Mouse (Mus musculus): Measurements from ENCODE around the gene Retreg2.
A peak's percentile ranks its signal among the peaks of the same experiment; 100 is the strongest.

The Retreg2 gene

DNA sequence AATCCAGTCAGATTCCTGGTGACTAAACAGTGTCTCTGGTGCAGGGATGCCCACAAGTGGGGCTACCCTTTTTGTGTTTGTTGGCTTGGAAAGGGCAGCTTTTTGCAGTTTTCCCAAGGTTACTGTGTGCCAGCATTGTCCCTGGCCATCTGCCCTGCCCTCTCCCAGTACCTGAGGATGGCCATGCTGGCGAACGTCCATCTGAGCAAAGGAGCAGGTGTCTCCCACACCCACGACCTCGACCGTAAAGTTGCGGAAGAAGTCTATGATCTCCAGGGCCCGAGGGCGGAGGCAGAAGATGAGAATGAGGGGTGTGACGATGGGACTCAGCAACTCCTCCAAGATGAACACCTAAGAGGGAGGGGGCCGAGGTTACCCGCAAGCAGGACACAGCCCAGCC lies 42.9 kb downstream of the Retreg2 start:
- Histone ChIP-seq H3K36me3 (ENCODE audit: control insufficient read depth, insufficient read depth, low read length, poor library complexity, severe bottlenecking) (peaks cover 2% of the 10 kb centered on the region), H3K27me3 (ENCODE audit: control insufficient read depth, insufficient read depth, low read length, poor library complexity, severe bottlenecking) (no peaks in the 10 kb centered on the region)
- DNase-seq (ENCODE audit: low read depth, low spot score) = no peak

DNA sequence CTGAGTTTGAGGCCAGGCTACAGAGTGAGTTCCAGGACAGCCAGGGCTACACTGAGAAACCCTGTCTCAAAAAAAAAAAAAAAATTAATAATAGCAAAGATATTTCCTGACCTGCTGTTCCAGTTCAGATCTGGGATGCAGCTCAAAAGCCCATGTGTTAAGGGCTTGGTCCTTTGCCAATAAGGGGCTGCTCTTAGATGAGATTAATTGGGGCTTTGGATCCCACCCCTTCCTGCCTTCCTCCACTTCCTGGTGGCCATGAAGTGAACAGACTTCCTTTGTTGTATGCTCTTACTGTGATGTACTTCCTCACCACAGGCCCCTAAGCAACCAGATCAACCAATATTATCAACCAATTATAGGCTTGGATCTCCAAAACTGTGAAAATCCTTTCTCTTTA lies 44.5 kb downstream of the Retreg2 start:
- Histone ChIP-seq H3K36me3 (ENCODE audit: control insufficient read depth, insufficient read depth, low read length, poor library complexity, severe bottlenecking) (peaks cover 2% of the 10 kb centered on the region), H3K27me3 (ENCODE audit: control insufficient read depth, insufficient read depth, low read length, poor library complexity, severe bottlenecking) (no peaks in the 10 kb centered on the region)
- no peak for DNase-seq (ENCODE audit: low read depth, low spot score)

DNA sequence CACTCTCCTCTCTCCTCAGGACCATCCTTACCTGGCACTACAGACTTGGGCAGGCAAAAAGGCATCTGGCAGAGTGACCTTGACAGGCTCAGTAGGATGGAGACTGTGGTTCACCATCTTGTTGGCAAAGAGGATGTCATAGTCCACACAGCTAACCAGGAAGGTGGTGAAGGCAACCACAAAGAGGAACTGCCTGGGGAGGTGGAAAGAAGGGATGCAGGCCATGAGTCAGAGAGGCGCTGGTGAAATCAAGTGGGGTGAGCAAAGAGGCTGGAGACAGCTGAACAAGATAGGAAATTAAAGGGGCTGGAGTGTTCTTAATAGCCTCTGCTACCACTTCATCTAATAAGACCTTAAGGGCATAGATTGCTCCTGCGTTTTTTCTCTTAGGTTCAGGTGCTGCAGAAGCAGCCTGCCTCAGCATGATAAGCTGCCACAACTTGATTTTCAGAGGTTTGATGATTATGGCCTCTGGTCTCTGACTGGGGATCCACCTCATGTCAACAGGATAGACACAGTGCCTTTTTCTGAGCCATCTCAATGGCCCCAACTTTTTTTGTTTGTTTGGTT lies 45.4 kb downstream of the Retreg2 start:
- Histone ChIP-seq H3K36me3 (ENCODE audit: control insufficient read depth, insufficient read depth, low read length, poor library complexity, severe bottlenecking) (peaks cover 2% of the 10 kb centered on the region), H3K27me3 (ENCODE audit: control insufficient read depth, insufficient read depth, low read length, poor library complexity, severe bottlenecking) (no peaks in the 10 kb centered on the region)
- no peak for DNase-seq (ENCODE audit: low read depth, low spot score)

DNA sequence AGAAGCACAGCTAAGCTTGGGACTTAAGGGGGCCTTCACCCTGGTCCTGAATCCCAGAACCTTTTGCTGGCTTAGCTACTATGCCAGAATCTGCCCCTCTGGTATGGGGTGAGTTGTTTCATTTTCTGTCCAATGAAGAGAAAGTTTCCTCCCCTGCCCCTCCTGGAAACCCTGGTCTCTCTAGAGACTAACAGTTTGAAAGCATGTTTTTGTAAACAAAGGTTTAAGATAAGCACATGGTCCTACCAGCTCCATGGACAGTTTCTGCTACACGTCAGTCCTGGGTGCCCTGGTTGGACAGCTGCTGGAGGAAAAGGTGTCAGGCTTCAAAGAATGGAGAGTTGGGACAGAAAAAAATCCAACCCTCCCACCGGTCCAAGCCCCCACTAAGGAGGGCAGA lies 48.0 kb downstream of the Retreg2 start:
- Histone ChIP-seq H3K27me3 (ENCODE audit: control insufficient read depth, insufficient read depth, low read length, poor library complexity, severe bottlenecking) (no peaks in the 10 kb centered on the region), H3K36me3 (ENCODE audit: control insufficient read depth, insufficient read depth, low read length, poor library complexity, severe bottlenecking) (peaks cover 2% of the 10 kb centered on the region)
- no peak for DNase-seq (ENCODE audit: low read depth, low spot score)

DNA sequence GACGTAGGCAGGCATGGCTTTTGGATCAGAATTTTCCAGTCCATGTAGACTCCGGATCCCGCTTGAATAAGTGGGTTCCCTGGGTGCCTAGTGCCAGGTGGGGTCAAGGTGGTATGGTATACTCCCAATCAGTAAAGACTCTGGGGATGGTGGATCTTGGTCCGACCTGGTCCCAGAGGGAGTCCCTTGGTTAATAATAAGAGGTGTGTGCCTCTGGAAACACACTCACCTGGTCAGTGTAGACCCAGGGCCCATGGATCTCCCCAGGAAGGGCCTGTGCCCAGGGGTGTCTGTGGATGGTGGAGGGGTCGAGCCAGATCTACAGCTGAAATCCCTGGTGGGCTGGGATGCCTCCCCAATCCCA lies 48.7 kb downstream of the Retreg2 start:
- no peak for DNase-seq (ENCODE audit: low read depth, low spot score)

DNA sequence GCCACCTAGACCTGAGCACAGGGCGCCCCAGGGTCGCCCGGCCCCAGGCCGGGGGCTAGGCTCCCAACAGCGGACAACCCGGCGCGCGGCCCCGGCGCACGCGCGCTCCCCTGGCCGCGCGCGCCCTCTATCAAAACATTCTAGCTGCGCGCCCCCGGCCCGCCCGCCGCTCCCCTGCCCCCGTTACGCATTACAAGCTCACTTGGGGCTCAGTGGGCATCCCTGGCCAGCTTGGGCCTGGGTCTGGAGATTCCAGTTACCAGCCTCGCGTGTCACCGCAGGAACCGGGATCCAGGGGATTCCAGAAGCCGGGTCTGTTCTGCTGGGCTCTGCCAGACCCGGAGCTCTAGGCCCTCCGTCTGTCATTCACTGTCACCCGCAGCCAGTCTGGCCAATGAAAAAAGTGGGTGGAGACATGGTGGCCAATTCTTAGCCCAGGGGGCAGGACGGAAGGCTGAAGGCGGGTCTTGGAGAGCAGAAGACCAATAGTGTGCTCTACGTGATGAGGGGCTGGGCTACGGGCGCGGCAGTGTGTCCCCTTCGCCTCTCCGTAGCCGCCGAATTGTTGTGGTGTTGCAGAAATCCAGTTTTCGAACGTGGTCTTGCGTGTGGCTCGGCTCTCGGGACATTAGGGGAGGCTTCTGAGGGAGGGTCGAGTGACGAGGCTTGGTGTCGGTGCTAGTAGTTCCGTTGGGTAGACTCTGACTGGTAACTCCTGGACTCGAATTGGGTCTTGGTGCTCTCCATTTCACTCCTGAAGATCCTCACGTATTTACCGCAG lies 49.2 kb downstream of the Retreg2 start, which contains the start of the genes Ankzf1 and Atg9a:
Ankzf1 (plus strand) TSS at position 530 of the 781 bp plus-strand sequence.
Atg9a (minus strand) TSS at position 575 of the 781 bp plus-strand sequence.
- Histone ChIP-seq H3K36me3 (ENCODE audit: control insufficient read depth, insufficient read depth, low read length, poor library complexity, severe bottlenecking) (peaks cover 2% of the 10 kb centered on the region), H3K27me3 (ENCODE audit: control insufficient read depth, insufficient read depth, low read length, poor library complexity, severe bottlenecking) (no peaks in the 10 kb centered on the region)
- peak; percentile 97 for DNase-seq (ENCODE audit: low read depth, low spot score)

More for the DNA sequence above, 48.7 kb downstream of the Retreg2 start:
- Histone ChIP-seq H3K36me3 (ENCODE audit: control insufficient read depth, insufficient read depth, low read length, poor library complexity, severe bottlenecking) (peaks cover 2% of the 10 kb centered on the region), H3K27me3 (ENCODE audit: control insufficient read depth, insufficient read depth, low read length, poor library complexity, severe bottlenecking) (no peaks in the 10 kb centered on the region)

DNA sequence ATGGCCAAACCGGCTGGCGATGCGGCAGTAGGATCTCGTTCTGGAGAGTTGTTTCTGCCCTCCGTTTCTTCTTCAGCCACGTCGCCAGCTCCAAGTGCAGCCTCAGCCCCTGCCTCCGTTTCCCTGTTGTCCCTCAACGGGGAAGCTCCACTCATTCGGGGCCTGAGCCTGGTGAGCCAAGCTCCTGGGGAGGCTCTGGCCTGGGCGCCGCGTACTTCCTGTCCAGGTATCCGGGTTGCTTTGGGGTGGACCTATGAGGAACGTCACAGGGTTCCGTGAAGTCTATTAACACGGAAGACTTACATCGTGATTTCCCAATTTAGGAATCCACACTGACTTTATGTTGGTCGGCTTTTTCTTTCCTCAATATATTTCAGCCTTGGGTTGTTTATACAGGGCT lies 49.9 kb downstream of the Retreg2 start:
- H3K27me3 ChIP-seq (ENCODE audit: control insufficient read depth, insufficient read depth, low read length, poor library complexity, severe bottlenecking) = no peaks in the 10 kb centered on the region
- H3K36me3 ChIP-seq (ENCODE audit: control insufficient read depth, insufficient read depth, low read length, poor library complexity, severe bottlenecking) = peaks cover 2% of the 10 kb centered on the region; the same call in 1 of the 2 replicates
- peak; percentile 52 for DNase-seq (ENCODE audit: low read depth, low spot score)

Measured in splenic B cell, adult 2 months (primary cell).